Mouse (Mus musculus) intestine, embryonic 15.5 days (tissue): ENCODE measurements around the gene Spi1. TPM values are rescaled to one million over a fixed set of nuclear protein-coding genes. Genes with fewer than 3 reads are reported as not detected.
A peak's percentile ranks its signal among the peaks of the same experiment; 100 is the strongest.
"Not testable (repeated sequence)": the region's sequence is repeated elsewhere in the genome, so short reads cannot be mapped to it uniquely, and the experiment has no call there.

Experiments used
- ATAC-seq: fragments of 200-750 bp; cut with Nextera tagmentation; 2 replicates; pipeline ENCODE4 v1.8.0; 2017; ENCODE audit warnings: moderate TSS enrichment, moderate library complexity
- H3K27ac ChIP-seq: fragments of 300-500 bp; sonication (generic); 2 replicates; pipeline ENCODE4 v1.5.1; 2015; ENCODE audit warnings: mild to moderate bottlenecking, inconsistent platforms
- H3K27me3 ChIP-seq: fragments of 300-500 bp; sonication (generic); replicated peaks from 2 replicates; pipeline ENCODE4 v1.6.1; 2015; ENCODE audit warnings: inconsistent platforms
- H3K36me3 ChIP-seq: fragments of 300-500 bp; sonication (generic); 2 replicates; pipeline ENCODE4 v1.6.1; 2015; ENCODE audit warnings: inconsistent platforms
- H3K4me1 ChIP-seq: fragments of 300-500 bp; sonication (generic); replicated peaks from 2 replicates; pipeline ENCODE4 v1.6.1; 2015; ENCODE audit warnings: inconsistent platforms
- H3K4me2 ChIP-seq: fragments of 300-500 bp; sonication (generic); replicated peaks from 2 replicates; pipeline ENCODE4 v1.6.1; 2015; ENCODE audit warnings: mild to moderate bottlenecking, inconsistent platforms
- H3K4me3 ChIP-seq: fragments of 300-500 bp; sonication (generic); replicated peaks from 2 replicates; pipeline ENCODE4 v1.5.1; 2015; ENCODE audit warnings: inconsistent platforms
- H3K9ac ChIP-seq: fragments of 300-500 bp; sonication (generic); 2 replicates; pipeline ENCODE4 v1.6.1; 2015; ENCODE audit warnings: inconsistent platforms
- H3K9me3 ChIP-seq: fragments of 300-500 bp; sonication (generic); 2 replicates; pipeline ENCODE4 v1.6.1; 2016; ENCODE audit warnings: inconsistent platforms
- WGBS: fragments of 180-500 bp; shearing (Covaris S2); methylation state at CpG from one replicate; pipeline ENCODE4 v1.1.7; 2015; 5-methylcytosine and 5-hydroxymethylcytosine counted together
- polyA plus RNA-seq: library from polyadenylated mRNA; unstranded; fragments of >200 nt; fragmentation: Nextera tagmentation; extraction: Ambion mirVana; gene quantifications from 2 replicates; pipeline ENCODE4 v1.2.1, GENCODE M21; 2015

Spi1 gene
- polyA plus RNA-seq, 1 experiment from 2014 or later: 7.9 TPM

DNA sequence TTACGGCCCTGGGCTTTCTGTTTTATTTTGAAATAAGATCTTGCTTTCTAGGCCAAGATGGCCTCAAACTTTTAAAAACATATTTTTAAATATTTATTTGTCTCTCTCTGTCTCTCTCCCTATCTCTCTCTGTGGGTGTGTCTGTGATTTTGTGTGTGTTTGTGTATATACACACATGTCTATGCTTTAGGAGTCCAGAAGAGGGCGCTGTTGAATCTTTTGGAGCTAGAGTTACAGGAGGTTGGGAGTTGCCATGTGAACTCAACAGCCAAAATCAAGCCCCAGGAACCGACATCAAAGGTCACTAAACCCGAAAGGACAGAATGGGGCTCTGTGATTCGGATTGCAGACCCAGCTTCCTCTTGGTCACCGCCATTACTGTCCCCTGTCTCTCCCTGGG is 28.2 kb downstream of the Spi1 start:
- no peaks in the 10 kb centered on the region for H3K36me3 ChIP-seq
- ATAC-seq: no peak
- no peak overlapping the region for H3K27ac ChIP-seq
- no peaks in the 10 kb centered on the region for H3K9me3 ChIP-seq
- WGBS: 79% methylated on average over 6 of the region's 6 CpGs
- no peak overlapping the region for H3K4me2 ChIP-seq
- H3K9ac ChIP-seq: no peak overlapping the region
- H3K27me3 ChIP-seq: no peaks in the 10 kb centered on the region
- H3K4me3 ChIP-seq: no peak overlapping the region
- peaks cover 3% of the 10 kb centered on the region for H3K4me1 ChIP-seq

DNA sequence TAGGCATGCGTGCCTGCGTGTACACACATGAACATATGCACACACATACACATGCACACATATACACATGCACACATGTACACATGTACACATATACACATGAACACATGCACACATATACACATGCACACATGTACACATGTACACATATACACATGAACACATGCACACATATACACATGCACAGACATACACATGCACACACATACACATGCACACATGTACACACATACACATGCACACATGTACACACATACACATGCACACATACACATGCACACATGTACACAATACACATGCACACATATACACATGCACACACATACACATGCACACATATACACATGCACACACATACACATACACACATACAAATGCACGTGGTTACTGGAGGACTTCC is 29.6 kb downstream of the Spi1 start:
- H3K27me3 ChIP-seq: not testable (repeated sequence)
- 92% methylated on average over 3 of the region's 3 CpGs for WGBS

GRCm38 (mm10) chr2:91112491-91112890 is 30.3 kb downstream of the Spi1 start:
- H3K4me2 ChIP-seq: no peak overlapping the region
- ATAC-seq: peak; percentile 34; the same call in 1 of the 2 replicates
- H3K27me3 ChIP-seq: no peaks in the 10 kb centered on the region
- peaks cover 4% of the 10 kb centered on the region for H3K4me1 ChIP-seq
- H3K36me3 ChIP-seq: no peaks in the 10 kb centered on the region
- no peak overlapping the region for H3K9ac ChIP-seq
- H3K27ac ChIP-seq: no peak overlapping the region
- WGBS: 38% methylated on average over 4 of the region's 4 CpGs
- H3K4me3 ChIP-seq: no peak overlapping the region
- H3K9me3 ChIP-seq: no peaks in the 10 kb centered on the region

More for the DNA sequence above, 29.6 kb downstream of the Spi1 start:
- not testable (repeated sequence) for H3K36me3 ChIP-seq, ATAC-seq, H3K9ac ChIP-seq, H3K27ac ChIP-seq, H3K4me3 ChIP-seq, H3K4me1 ChIP-seq, H3K9me3 ChIP-seq, H3K4me2 ChIP-seq

DNA sequence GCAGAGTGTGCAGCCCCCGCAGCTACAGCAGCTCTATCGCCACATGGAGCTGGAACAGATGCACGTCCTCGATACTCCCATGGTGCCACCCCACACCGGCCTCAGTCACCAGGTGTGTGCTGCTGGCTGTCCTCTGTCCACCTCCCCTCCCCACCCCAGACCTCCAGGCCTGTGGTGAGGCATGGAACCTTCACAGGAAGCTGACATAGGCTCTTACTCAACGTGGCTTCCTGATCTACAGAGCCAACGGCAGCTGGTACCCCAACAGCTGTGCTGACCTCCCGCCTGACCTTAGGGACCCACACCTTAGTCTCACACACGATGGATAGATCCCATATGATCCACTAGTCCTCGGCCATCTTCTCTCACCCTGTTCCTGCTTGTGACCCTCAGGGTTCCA is 31.1 kb downstream of the Spi1 start:
- WGBS: 74% methylated on average over 10 of the region's 10 CpGs
- H3K9ac ChIP-seq: no peak overlapping the region
- H3K27me3 ChIP-seq: no peaks in the 10 kb centered on the region
- no peaks in the 10 kb centered on the region for H3K36me3 ChIP-seq
- H3K9me3 ChIP-seq: no peaks in the 10 kb centered on the region
- no peak for ATAC-seq
- H3K4me1 ChIP-seq: peaks cover 4% of the 10 kb centered on the region
- no peak overlapping the region for H3K4me3 ChIP-seq
- H3K27ac ChIP-seq: no peak overlapping the region
- no peak overlapping the region for H3K4me2 ChIP-seq

- Histone ChIP-seq H3K27me3 (no peaks in the 10 kb centered on the region), H3K36me3 (no peaks in the 10 kb centered on the region), H3K4me3 (no peak overlapping the region), H3K27ac (no peak overlapping the region), H3K9ac (no peak overlapping the region), H3K9me3 (no peaks in the 10 kb centered on the region), H3K4me2 (no peak overlapping the region), H3K4me1 (peaks cover 4% of the 10 kb centered on the region)
- no peak for ATAC-seq
- WGBS: 76% methylated on average over 6 of the region's 6 CpGs
These were observed 31.7 kb downstream of the Spi1 start for GRCm38 (mm10) chr2:91113852-91114251.

GRCm38 (mm10) chr2:91114781-91115577 is 32.8 kb downstream of the Spi1 start:
- H3K4me1 ChIP-seq: peaks cover 4% of the 10 kb centered on the region
- no peaks in the 10 kb centered on the region for H3K9me3 ChIP-seq
- ATAC-seq: peak; percentile 82
- H3K27me3 ChIP-seq: no peaks in the 10 kb centered on the region
- H3K36me3 ChIP-seq: no peaks in the 10 kb centered on the region
- peak overlapping the region; percentile 49 for H3K4me3 ChIP-seq
- 12% methylated on average over 42 of the region's 42 CpGs for WGBS
- H3K9ac ChIP-seq: peak overlapping the region; percentile 60
- H3K4me2 ChIP-seq: peak overlapping the region; percentile 91
- H3K27ac ChIP-seq: no peak overlapping the region

DNA sequence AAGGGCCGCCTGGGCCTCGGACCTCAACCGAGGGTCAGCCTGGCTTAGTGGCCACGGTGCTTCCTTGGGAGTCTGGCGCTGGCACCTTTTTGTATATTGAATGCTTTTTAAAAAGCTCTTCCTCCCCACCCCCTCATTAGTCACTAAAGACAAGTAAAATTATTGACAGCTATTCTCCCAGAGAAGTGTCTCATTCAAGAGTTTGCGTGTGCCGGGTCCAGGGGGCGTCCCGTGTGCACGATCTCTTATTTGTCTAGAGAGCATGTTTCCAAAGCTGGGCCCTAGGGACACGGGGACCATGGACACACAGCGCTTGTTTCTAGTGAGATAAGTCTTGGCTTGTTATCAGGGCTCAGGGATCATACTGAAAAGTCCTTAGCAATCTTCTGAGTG is 33.4 kb downstream of the Spi1 start:
- Histone ChIP-seq H3K4me3 (peak overlapping the region; percentile 49), H3K27me3 (no peaks in the 10 kb centered on the region), H3K9ac (peak overlapping the region; percentile 60), H3K36me3 (no peaks in the 10 kb centered on the region), H3K27ac (no peak overlapping the region), H3K9me3 (no peaks in the 10 kb centered on the region), H3K4me2 (peak overlapping the region; percentile 91), H3K4me1 (peaks cover 4% of the 10 kb centered on the region)
- no peak for ATAC-seq
- 38% methylated on average over 12 of the region's 12 CpGs for WGBS

- H3K4me3 ChIP-seq: no peak overlapping the region
- peaks cover 4% of the 10 kb centered on the region for H3K4me1 ChIP-seq
- 78% methylated on average over 5 of the region's 5 CpGs for WGBS
- H3K9me3 ChIP-seq: no peaks in the 10 kb centered on the region
- H3K4me2 ChIP-seq: no peak overlapping the region
- H3K9ac ChIP-seq: no peak overlapping the region
- no peak for ATAC-seq
- no peaks in the 10 kb centered on the region; the same call in 1 of the 2 replicates for H3K27me3 ChIP-seq
- H3K27ac ChIP-seq: no peak overlapping the region
- H3K36me3 ChIP-seq: no peaks in the 10 kb centered on the region
These were observed 34.7 kb downstream of the Spi1 start for GRCm38 (mm10) chr2:91116842-91117241.

DNA sequence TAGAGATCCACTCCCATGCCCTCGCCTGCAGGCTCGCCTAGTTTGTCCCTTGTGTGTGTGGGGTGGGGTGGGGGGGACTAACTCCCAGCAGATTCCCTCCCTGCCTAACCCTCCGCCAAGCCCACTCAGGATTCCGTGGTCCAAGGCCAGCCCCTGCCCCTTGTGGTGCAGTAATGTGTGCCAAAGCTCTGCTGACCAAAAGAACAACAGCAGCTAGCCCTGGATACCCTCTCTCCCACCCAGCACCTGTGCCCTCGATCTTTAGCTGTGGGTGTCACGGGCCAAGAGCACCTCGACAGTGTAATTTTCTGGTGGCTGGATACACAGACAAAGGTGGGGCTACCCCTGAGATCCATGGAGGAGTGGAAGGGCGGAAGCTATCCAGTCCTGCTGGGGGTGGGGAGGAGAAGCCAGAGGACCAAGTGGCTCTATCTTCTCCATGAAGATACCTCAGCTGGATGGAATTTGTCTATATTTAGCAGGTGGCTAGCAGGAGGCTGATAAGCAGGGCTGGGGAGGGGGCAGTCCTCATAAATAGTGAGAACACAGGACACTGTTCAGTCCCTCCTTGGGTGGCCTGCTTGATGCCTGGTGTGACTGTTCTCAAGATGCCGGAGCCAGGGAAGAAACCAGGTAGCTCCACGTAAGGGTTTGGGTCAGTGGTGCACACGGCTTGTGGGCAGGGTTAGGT is 35.5 kb downstream of the Spi1 start, which contains the start of gene Mybpc3:
Mybpc3 (plus strand) TSS at position 560 of the 691 bp plus-strand sequence.
- H3K4me2 ChIP-seq: no peak within 1 kb of the TSS
- H3K4me1 ChIP-seq: peaks cover 4% of the 10 kb centered on the region
- H3K9ac ChIP-seq: no peak within 1 kb of the TSS
- no peak for ATAC-seq
- WGBS: 77% methylated on average over 11 of the region's 11 CpGs
- no peak within 1 kb of the TSS for H3K4me3 ChIP-seq
- no peak within 1 kb of the TSS for H3K27ac ChIP-seq
- H3K9me3 ChIP-seq: no peaks in the 10 kb centered on the region
- no peaks in the 10 kb centered on the region for H3K36me3 ChIP-seq
- no peaks in the 10 kb centered on the region; the same call in 1 of the 2 replicates for H3K27me3 ChIP-seq

- Histone ChIP-seq H3K36me3 (no peaks in the 10 kb centered on the region), H3K27ac (no peak overlapping the region), H3K4me1 (peaks cover 4% of the 10 kb centered on the region), H3K9me3 (no peaks in the 10 kb centered on the region), H3K9ac (no peak overlapping the region), H3K4me3 (no peak overlapping the region), H3K4me2 (no peak overlapping the region), H3K27me3 (no peaks in the 10 kb centered on the region; the same call in 1 of the 2 replicates)
- 68% methylated on average over 1 of the region's 1 CpGs for WGBS
- ATAC-seq: no peak
These were observed 36.5 kb downstream of the Spi1 start for GRCm38 (mm10) chr2:91118647-91119046.

GRCm38 (mm10) chr2:91119061-91119460 is 36.9 kb downstream of the Spi1 start:
- Histone ChIP-seq H3K27me3 (no peaks in the 10 kb centered on the region; the same call in 1 of the 2 replicates), H3K36me3 (no peaks in the 10 kb centered on the region), H3K4me2 (no peak overlapping the region), H3K9ac (no peak overlapping the region), H3K9me3 (no peaks in the 10 kb centered on the region), H3K4me3 (no peak overlapping the region), H3K27ac (no peak overlapping the region), H3K4me1 (peaks cover 4% of the 10 kb centered on the region)
- ATAC-seq: no peak
- WGBS: 89% methylated on average over 19 of the region's 19 CpGs

DNA sequence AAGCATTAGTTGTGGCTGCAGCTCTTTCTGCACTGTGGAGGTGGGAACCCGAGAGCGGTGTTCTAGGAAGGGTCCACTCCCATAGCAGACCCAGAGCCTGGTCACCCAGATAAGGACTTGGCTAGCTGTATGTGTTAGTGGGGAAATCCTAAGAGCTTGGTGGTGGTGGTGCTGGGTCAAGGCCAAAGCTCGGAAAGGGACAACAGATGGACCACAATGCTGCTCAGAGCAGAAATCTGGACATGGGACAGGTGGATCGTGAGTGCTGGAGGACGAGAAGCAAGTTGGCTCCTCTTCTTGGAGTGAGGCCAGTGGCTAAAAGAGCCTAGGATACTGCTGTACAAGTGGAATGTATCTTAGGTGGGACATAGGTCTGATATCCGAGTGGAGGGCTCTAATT is 37.4 kb downstream of the Spi1 start:
- 81% methylated on average over 6 of the region's 6 CpGs for WGBS
- Histone ChIP-seq H3K4me2 (no peak overlapping the region), H3K9me3 (no peaks in the 10 kb centered on the region), H3K36me3 (no peaks in the 10 kb centered on the region), H3K4me3 (no peak overlapping the region), H3K9ac (no peak overlapping the region), H3K27ac (no peak overlapping the region), H3K27me3 (no peaks in the 10 kb centered on the region; the same call in 1 of the 2 replicates), H3K4me1 (peaks cover 4% of the 10 kb centered on the region)
- ATAC-seq: no peak
